Mouse (Mus musculus): ENCODE data around the gene Zfp36l3.
A peak's percentile ranks its signal among the peaks of the same experiment; 100 is the strongest.
"Not testable (repeated sequence)": the region's sequence is repeated elsewhere in the genome, so short reads cannot be mapped to it uniquely, and the experiment has no call there.

Zfp36l3 gene

GRCm38 (mm10) chrX:53776276-53776675 is at the start of gene Zfp36l3:
Gene Zfp36l3, minus strand, starts transcription at chrX:53776394.
- DNase-seq (ENCODE audit: low read depth, low spot score), result peak; percentile 48

DNA sequence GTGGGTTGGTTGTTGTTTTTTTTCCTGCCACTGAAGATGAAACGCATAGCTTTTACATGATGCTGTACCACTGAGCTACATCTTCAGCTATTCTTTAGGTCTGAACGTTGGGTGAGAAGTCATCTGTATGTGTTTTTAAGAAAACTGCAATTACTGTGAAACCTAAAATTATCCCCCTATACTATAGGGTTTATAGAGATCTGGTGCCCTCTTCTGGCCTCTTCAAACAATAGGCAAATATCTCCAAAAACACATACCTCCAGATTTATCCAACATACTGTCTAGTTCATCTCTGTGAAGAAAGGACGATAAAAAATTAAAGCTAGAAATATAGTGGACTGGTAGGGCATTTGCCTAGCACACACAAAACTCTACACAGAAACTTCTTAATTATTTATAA is 22.9 kb upstream of the Zfp36l3 start:
- no peak for DNase-seq (ENCODE audit: low read depth, low spot score)

- not testable (repeated sequence) for DNase-seq (ENCODE audit: low read depth, low spot score)
Measured at GRCm38 (mm10) chrX:53797519-53797918, 21.3 kb upstream of the Zfp36l3 start, which contains the start of gene Xlr. Gene Xlr, minus strand, starts transcription at chrX:53797706.

DNA sequence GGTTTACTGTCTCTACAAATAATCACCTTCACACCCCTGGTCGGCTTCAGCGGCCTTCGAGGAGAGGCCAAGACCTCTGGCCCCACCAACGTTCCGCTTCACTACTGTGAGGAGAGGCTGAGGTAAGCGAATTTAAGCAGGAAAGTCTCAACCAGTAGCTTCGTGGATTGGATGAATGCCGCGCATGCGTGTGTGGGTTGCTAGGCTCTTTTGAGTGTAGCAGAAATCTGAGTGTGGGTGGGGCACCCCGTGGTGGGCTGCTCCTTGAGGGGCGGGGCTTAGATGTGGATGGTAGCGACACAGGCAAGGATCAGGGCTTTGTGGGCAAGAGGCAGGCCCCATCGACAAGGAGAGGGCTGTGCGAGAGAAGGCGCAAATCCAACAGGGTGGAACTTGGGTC is 18.5 kb downstream of the Zfp36l3 start, which contains the start of gene 1700013H16Rik:
Gene 1700013H16Rik, minus strand, starts transcription at position 96 of the 400 bp plus-strand sequence.
- no peak for DNase-seq (ENCODE audit: low read depth, low spot score)

GRCm38 (mm10) chrX:53752851-53753250 is 23.3 kb downstream of the Zfp36l3 start:
- DNase-seq (ENCODE audit: low read depth, low spot score), result no peak

DNA sequence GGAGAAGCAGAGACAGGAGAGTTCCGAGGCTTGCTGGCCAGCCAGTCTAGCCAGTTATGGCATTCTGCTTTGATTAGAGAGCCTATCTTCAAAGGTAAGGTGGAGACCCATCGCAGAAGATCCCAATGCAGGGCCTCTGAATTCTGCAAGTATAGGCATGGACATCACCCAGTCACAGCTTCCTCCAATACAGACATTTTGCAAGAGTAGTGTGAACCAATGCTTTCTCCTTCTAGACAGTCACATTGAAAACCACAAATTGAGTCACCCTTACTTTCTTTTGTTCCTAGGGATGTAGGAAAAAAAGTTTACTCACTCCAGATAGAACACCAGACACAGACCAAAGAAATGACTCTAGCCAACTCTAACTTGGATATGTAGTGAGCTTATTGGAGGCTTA is 47.2 kb downstream of the Zfp36l3 start:
- DNase-seq (ENCODE audit: low read depth, low spot score), result no peak

- DNase-seq (ENCODE audit: low read depth, low spot score), result no peak
Measured at GRCm38 (mm10) chrX:53724596-53724995, 51.6 kb downstream of the Zfp36l3 start, which contains the start of gene 4930502E18Rik. Gene 4930502E18Rik, plus strand, starts transcription at chrX:53724826.

Data from WW6 (cell line).